Mouse (Mus musculus): ENCODE results near the gene Lactbl1. TPM values are rescaled to one million over a fixed set of nuclear protein-coding genes. Genes with fewer than 3 reads are reported as not detected.

Lactbl1 gene
- total RNA-seq, 2 experiments from 2014 or later: 0.12 TPM; not detected in 1

DNA sequence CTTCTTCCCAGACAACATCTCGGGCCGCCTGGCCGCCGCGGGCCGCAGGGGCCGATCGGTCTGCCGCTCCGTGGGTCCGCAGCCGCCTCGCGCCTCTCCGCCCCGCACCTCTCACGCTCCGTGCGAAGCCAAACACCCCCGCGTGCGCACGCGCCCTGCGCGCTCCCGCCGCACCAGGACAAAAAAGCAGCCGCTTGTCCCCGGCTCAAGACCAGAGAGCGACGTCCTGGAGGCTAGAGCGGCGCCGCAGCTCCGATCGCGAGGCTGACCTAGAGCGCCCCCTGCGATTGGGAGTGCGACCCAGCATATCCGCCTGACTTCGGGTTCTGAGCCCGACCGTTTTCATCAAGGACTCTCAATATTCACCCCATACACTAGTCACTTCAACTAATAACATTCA lies 19.9 kb upstream of the Lactbl1 start, which contains the start of gene Kdm1a:
TSS of gene Kdm1a (minus strand) at position 156 of the 400 bp plus-strand sequence.
- peak; percentile 98 for TF ChIP-seq CTCF (IDR thresholded peaks at IDR 0.05)
- H3K27ac ChIP-seq: peak within 1 kb of the TSS; percentile 86
- peak within 1 kb of the TSS; percentile 97 for H3K4me3 ChIP-seq
- DNase-seq (ENCODE audit: extremely low spot score in 1 of 2, low spot score in 2 of 2): peak; percentile 95 to 96
- intact Hi-C loops (cut with DNase I): loop anchor here (2.0 to 5.0 kb wide), 4 partner anchors 75 to 550 kb away; partner anchors contain the start of gene Rpl11

DNA sequence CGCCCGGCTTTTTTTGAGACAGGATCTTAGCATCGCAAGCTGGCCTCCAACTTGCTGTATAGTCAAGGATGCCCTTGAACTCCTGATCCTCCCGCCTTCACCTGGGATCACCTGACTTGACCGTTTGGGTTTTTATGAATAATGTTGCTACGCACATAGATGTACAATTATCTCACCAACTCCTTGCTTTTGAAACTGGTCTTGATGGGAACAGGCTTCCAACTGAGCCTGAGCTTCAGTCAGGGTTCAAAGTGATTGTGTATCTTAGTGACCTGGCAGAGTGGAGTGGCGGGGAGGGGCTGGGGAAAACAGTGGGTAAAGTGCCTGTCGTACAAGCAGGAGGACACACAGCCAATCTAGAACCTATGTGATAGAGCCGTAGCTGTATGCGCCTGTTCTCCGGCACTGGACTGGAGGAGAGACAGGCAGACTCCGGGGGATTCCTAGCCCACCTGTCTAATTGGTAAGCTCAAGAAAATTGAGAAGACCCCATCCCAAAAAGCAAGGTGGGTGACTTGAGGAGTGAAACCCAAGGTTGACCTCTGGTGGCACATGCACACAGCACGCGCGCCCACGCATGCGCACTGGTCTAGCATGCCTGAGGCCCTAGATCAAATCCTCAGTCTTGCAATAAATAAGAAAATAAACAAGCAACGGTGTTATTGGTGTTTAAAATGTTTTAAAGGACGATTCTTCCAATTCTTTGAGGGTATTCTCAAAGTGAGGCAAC lies 16.5 kb upstream of the Lactbl1 start:
- TF ChIP-seq CTCF (IDR thresholded peaks at IDR 0.05): no peak
- Histone ChIP-seq H3K4me3 (no peak overlapping the region), H3K27ac (no peak overlapping the region)
- no peak for DNase-seq (ENCODE audit: extremely low spot score in 1 of 2, low spot score in 2 of 2)
- intact Hi-C loops (cut with DNase I): no loop called here

DNA sequence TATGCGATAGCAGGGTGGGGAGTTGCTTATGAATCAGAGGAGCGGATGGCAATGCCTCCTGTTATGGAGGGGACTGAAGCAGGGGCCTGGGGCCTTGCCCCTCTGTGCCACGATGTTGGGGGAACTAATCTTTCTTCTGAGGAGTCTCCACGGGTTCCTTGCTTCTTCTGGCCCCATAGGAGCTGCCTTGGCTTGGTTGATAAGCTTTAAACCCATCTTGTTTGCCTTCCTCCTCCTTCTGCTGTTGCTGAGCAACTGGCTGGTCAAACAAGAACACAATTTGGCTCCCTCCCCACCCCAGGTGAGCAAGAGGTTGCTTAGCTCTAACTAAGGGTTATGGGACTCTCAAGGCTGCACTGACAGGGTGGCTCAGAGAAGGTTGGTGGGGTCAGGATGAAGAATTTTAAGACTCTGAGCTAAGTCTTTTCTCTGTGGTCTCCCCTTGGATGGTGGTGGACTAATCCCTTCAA lies 12.0 kb upstream of the Lactbl1 start, which contains the start of gene Tex46:
TSS of gene Tex46 (plus strand) at position 51 of the 470 bp plus-strand sequence.
- intact Hi-C loops (cut with DNase I): no loop called here
- TF ChIP-seq CTCF (IDR thresholded peaks at IDR 0.05): no peak
- no peak within 1 kb of the TSS for H3K27ac ChIP-seq
- H3K4me3 ChIP-seq: no peak within 1 kb of the TSS
- DNase-seq (ENCODE audit: extremely low spot score in 1 of 2, low spot score in 2 of 2): no peak

DNA sequence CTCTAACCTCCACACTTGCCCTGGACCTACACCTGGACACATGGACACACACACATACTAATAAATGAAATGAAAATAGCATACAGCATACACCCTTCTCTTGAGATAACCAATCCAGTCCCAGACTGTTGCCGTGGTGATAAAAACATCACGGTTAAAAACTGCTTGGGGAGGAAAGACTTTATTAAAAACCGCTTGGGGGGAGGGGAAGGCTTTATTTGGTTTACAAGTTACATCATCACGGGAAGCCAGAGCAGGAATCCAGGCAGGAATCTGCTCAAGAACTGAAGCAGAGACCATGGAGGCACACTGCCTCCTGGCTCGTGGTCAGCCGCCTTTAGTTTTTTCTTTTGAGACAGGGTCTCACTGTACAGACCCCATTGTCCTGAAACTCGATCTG lies 8.8 kb upstream of the Lactbl1 start:
- TF ChIP-seq CTCF (IDR thresholded peaks at IDR 0.05): no peak
- intact Hi-C loops (cut with DNase I): no loop called here
- Histone ChIP-seq H3K4me3 (no peak overlapping the region), H3K27ac (no peak overlapping the region)
- no peak for DNase-seq (ENCODE audit: extremely low spot score in 1 of 2, low spot score in 2 of 2)

DNA sequence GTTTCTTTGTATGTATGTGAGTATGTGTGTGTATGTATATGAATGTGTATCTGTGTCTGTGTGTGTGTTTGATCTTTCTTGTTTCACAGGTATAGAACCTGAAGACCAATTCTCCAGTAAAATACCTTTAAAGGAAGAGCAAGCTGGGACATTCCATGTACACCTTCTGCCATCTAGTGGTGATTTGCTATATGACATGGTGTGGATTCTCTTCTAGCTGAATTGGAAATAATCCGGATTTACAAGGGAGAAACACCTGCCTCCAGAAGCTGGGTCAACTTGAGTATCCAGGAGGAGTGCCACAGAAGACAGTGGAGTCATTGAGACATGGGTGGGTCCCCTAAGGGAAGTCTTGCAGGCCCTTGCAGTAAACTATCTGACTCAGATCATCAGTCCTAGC lies 1.1 kb upstream of the Lactbl1 start:
- DNase-seq (ENCODE audit: extremely low spot score in 1 of 2, low spot score in 2 of 2): peak; percentile 28 to 51
- intact Hi-C loops (cut with DNase I): loop anchor here (1.0 to 5.0 kb wide), 4 partner anchors 95 to 359 kb away; no protein-coding TSS in a partner anchor

DNA sequence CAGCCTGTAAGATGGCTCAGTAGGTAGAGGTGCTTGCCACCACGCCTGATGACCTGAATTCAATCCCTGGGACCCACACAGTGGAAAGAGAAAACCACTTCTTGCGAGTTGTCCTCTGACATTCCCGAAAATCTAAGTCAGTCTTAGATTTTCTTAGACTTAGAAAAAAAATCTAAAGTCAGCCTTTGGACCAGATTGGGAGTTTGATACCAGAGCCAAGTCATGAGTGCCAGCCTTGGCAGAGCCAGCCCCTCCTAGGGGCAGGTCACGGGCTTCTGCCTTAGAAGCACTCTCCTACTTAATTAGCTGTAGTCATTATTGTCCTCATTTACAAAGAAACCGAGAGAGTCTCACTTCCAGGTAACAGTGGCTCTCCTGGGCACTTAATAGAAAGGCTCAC lies 465 bp upstream of the Lactbl1 start:
- DNase-seq (ENCODE audit: extremely low spot score in 1 of 2, low spot score in 2 of 2): no peak
- intact Hi-C loops (cut with DNase I): loop anchor here (1.0 to 5.0 kb wide), 4 partner anchors 95 to 360 kb away; no protein-coding TSS in a partner anchor

More for the DNA sequence above, 1.1 kb upstream of the Lactbl1 start:
- Histone ChIP-seq H3K4me3 (no peak overlapping the region), H3K27ac (no peak overlapping the region)
- peak; percentile 89 for TF ChIP-seq CTCF (IDR thresholded peaks at IDR 0.05)

DNA sequence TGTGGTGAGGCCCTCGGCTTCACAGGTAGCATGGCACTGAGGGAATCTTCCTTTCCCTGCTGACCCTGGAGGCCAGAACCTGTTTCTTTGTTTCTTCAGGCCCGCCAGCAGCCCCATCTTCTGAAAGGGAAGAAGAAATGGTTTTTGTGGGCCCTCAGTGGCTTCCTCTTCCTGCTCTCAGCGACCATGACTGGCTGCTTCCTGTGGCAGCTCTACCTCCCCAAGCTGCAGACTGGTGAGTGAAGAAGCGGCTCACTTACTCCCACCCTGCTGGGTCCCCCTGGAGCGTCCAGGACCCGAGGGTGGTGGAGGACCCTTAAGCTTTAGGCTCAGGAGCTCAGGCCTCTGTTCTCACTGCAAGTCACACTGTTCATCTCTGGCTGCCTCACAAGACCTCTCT lies 4.2 kb downstream of the Lactbl1 start:
- no peak overlapping the region for H3K4me3 ChIP-seq
- intact Hi-C loops (cut with DNase I): no loop called here
- no peak for TF ChIP-seq CTCF (IDR thresholded peaks at IDR 0.05)
- no peak for DNase-seq (ENCODE audit: extremely low spot score in 1 of 2, low spot score in 2 of 2)
- H3K27ac ChIP-seq: no peak overlapping the region

More for the DNA sequence above, 465 bp upstream of the Lactbl1 start:
- Histone ChIP-seq H3K27ac (no peak overlapping the region), H3K4me3 (no peak overlapping the region)
- TF ChIP-seq CTCF (IDR thresholded peaks at IDR 0.05): no peak

DNA sequence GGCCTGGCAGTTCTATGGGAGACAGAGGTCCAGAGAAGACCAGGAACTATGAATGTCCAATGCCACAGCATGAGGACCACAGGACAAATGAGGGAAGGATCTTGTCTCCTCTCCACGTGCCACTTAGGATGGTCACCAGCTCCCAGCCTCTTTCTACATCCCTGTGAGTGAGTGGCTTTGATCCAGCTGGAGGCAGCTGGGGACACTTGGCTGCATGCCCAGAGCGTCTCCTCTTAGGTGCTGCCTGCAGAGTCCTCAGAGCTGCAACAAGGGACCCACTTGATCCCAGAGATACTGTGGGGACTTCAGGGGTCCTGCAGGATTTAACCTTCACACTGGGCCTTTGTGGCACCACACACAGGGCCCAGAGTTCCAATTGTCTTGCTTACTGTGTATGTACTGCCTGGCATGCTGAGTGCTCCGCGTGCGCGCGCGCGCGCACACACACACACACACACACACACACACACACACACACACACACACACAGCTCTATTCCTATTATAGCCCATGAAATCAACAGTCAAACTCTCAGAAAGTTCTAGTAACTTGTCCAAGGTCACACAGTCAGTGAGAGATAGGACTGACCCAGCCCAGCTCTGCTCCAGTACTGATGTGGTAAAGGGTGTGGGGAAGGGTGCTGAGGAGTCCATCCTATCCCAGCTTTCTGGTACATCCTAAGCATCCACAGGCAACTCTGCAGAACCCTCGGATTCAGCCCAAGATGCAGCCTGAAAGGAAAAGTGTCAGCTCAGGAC lies 9.0 kb downstream of the Lactbl1 start:
- no peak for DNase-seq (ENCODE audit: extremely low spot score in 1 of 2, low spot score in 2 of 2)
- intact Hi-C loops (cut with DNase I): no loop called here
- Histone ChIP-seq H3K27ac (no peak overlapping the region), H3K4me3 (no peak overlapping the region)
- no peak for TF ChIP-seq CTCF (IDR thresholded peaks at IDR 0.05)

DNA sequence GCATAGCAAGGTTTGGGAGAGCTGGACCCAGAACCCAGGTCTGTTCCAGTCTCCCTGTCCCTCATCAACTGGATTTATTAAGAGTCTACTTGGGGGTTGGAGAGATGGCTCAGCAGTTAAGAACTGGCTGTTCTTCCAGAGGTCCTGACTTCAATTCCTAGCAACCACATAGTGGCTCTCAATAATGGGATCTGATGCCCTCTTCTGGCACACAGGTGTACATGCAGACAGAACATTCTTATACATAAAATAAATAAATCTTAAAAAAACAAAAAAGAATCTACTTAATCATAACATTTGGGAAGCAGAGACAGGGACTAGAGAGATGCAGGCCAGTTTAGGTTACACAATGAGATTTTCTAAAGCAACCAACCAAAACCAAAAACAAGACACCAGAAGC lies 13.6 kb downstream of the Lactbl1 start:
- peak; percentile 20 for TF ChIP-seq CTCF (IDR thresholded peaks at IDR 0.05)
- intact Hi-C loops (cut with DNase I): no loop called here
- no peak for DNase-seq (ENCODE audit: extremely low spot score in 1 of 2, low spot score in 2 of 2)
- Histone ChIP-seq H3K4me3 (no peak overlapping the region), H3K27ac (no peak overlapping the region)

DNA sequence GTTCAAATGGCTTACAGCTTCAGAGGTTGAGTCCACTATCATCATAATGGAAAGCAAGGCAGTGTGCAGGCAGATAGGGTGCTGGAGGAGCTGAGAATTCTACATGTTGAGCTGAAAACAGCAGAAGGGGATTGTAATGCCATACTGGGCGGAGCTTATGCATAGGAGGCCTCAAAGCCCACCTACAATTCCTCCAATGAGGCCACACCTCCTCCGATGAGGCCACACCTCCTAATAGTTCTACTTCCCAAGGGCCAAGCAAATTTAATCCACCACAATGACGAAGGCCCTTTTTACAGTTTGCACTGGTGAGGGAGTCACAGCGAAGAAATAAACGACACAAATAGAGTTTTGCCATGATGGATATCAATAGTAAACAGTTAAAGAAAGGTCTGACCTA lies 14.1 kb downstream of the Lactbl1 start:
- intact Hi-C loops (cut with DNase I): no loop called here
- Histone ChIP-seq H3K27ac (no peak overlapping the region), H3K4me3 (no peak overlapping the region)
- DNase-seq (ENCODE audit: extremely low spot score in 1 of 2, low spot score in 2 of 2): no peak
- no peak for TF ChIP-seq CTCF (IDR thresholded peaks at IDR 0.05)

DNA sequence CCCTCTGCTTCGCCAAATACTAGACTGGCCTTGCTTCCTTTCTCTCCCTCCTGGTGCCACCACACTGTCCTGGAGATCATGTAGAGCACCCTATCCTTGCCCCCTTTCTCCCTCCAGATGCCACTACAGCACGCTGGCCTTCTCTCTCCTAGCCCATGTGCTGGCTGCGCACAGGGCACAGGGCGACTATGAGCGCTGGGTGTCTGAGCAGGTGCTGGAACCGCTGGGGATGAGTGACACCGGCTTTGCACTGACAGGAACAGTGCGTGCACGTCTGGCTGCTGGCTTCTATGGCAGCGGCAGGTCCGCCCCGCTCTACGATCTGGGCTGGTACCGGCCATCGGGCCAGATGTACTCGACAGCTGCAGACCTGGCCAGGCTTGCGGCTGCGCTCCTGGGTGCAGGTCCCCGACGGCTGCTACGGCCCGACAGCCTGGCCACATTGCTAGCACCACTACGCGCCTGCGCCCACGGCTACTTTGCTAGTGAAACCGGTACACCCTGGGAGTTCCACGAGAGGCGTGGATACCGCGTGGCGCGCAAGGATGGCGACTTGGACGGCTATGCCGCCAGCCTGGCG lies 14.7 kb downstream of the Lactbl1 start:
- intact Hi-C loops (cut with DNase I): no loop called here
- DNase-seq (ENCODE audit: extremely low spot score in 1 of 2, low spot score in 2 of 2): no peak
- H3K27ac ChIP-seq: peak overlapping the region; percentile 74; the same call in 1 of the 2 replicates
- H3K4me3 ChIP-seq: peak overlapping the region; percentile 55
- no peak for TF ChIP-seq CTCF (IDR thresholded peaks at IDR 0.05)

All from left cerebral cortex, adult 2 months (tissue).